Mouse (Mus musculus) heart, embryonic 12.5 days (tissue): Measurements from ENCODE around the gene Ifnk. TPM values are rescaled to one million over a fixed set of nuclear protein-coding genes. Genes with fewer than 3 reads are reported as not detected.
A peak's percentile ranks its signal among the peaks of the same experiment; 100 is the strongest.

ENCODE experiments used
- ATAC-seq: fragments of 200-750 bp; cut with Nextera tagmentation; 2 replicates; pipeline ENCODE4 v1.8.0; 2017; ENCODE audit warnings: moderate TSS enrichment, moderate library complexity; ENCODE audit not compliant: insufficient number of reproducible peaks, low FRiP score
- H3K27ac ChIP-seq: fragments of 300-500 bp; sonication (generic); 2 replicates; pipeline ENCODE4 v1.5.1; 2016; ENCODE audit warnings: mild to moderate bottlenecking, moderate library complexity; ENCODE audit not compliant: poor library complexity, severe bottlenecking
- H3K27me3 ChIP-seq: fragments of 300-500 bp; sonication (generic); replicated peaks from 2 replicates; pipeline ENCODE4 v1.6.1; 2016; ENCODE audit warnings: mild to moderate bottlenecking, moderate library complexity
- H3K36me3 ChIP-seq: fragments of 300-500 bp; sonication (generic); 2 replicates; pipeline ENCODE4 v1.6.1; 2016; ENCODE audit warnings: mild to moderate bottlenecking, moderate library complexity
- H3K4me1 ChIP-seq: fragments of 300-500 bp; sonication (generic); replicated peaks from 2 replicates; pipeline ENCODE4 v1.6.1; 2016; ENCODE audit warnings: mild to moderate bottlenecking
- H3K4me2 ChIP-seq: fragments of 300-500 bp; sonication (generic); 2 replicates; pipeline ENCODE4 v1.6.1; 2016; ENCODE audit warnings: mild to moderate bottlenecking, moderate library complexity
- H3K4me3 ChIP-seq: fragments of 300-500 bp; sonication (generic); 2 replicates; pipeline ENCODE4 v1.5.1; 2016; ENCODE audit warnings: mild to moderate bottlenecking
- H3K9ac ChIP-seq: fragments of 300-500 bp; sonication (generic); 2 replicates; pipeline ENCODE4 v1.6.1; 2016; ENCODE audit warnings: mild to moderate bottlenecking, moderate library complexity
- H3K9me3 ChIP-seq: fragments of 300-500 bp; sonication (generic); replicated peaks from 2 replicates; pipeline ENCODE4 v1.6.1; 2016; ENCODE audit warnings: mild to moderate bottlenecking, moderate library complexity
- whole genome bisulfite sequencing: fragments of 180-500 bp; shearing (Covaris S2); methylation state at CpG from one replicate; pipeline ENCODE4 v1.1.7; 2016; 5-methylcytosine and 5-hydroxymethylcytosine counted together
- polyA plus RNA-seq: library from polyadenylated mRNA; unstranded; fragments of >200 nt; fragmentation: Nextera tagmentation; extraction: Ambion mirVana; gene quantifications from 2 replicates; pipeline ENCODE4 v1.2.1, GENCODE M21; 2016

Ifnk gene
- polyA plus RNA-seq, 1 experiment from 2014 or later: not detected

GRCm38 (mm10) chr4:35187617-35188326 lies 35.9 kb downstream of the Ifnk start:
- Histone ChIP-seq H3K27ac (no peak overlapping the region), H3K36me3 (peaks cover 8% of the 10 kb centered on the region; the same call in 1 of the 2 replicates), H3K9me3 (peaks cover 5% of the 10 kb centered on the region; the same call in 1 of the 2 replicates), H3K27me3 (no peaks in the 10 kb centered on the region), H3K9ac (no peak overlapping the region), H3K4me3 (no peak overlapping the region), H3K4me1 (peaks cover 11% of the 10 kb centered on the region; the same call in 1 of the 2 replicates), H3K4me2 (no peak overlapping the region)
- ATAC-seq: no peak
- WGBS: 66% methylated on average over 8 of the region's 8 CpGs

GRCm38 (mm10) chr4:35189794-35190193 lies 37.9 kb downstream of the Ifnk start:
- no peak overlapping the region for H3K9ac ChIP-seq
- peaks cover 5% of the 10 kb centered on the region; the same call in 1 of the 2 replicates for H3K9me3 ChIP-seq
- no peaks in the 10 kb centered on the region for H3K27me3 ChIP-seq
- no peak; the same call in 1 of the 2 replicates for ATAC-seq
- H3K4me3 ChIP-seq: no peak overlapping the region
- H3K36me3 ChIP-seq: peaks cover 12% of the 10 kb centered on the region; the same call in 1 of the 2 replicates
- peak overlapping the region; percentile 36; the same call in 1 of the 2 replicates for H3K27ac ChIP-seq
- peaks cover 11% of the 10 kb centered on the region; the same call in 1 of the 2 replicates for H3K4me1 ChIP-seq
- WGBS: 41% methylated on average over 5 of the region's 5 CpGs
- H3K4me2 ChIP-seq: no peak overlapping the region

- 45% methylated on average over 7 of the region's 7 CpGs for WGBS
- peaks cover under 1% of the 10 kb centered on the region; the same call in 1 of the 2 replicates for H3K9me3 ChIP-seq
- no peak overlapping the region for H3K4me3 ChIP-seq
- no peak for ATAC-seq
- H3K9ac ChIP-seq: no peak overlapping the region
- peaks cover 21% of the 10 kb centered on the region for H3K36me3 ChIP-seq
- no peaks in the 10 kb centered on the region for H3K27me3 ChIP-seq
- H3K4me2 ChIP-seq: no peak overlapping the region
- no peak overlapping the region for H3K27ac ChIP-seq
- H3K4me1 ChIP-seq: peaks cover 11% of the 10 kb centered on the region; the same call in 1 of the 2 replicates
These were observed 40.9 kb downstream of the Ifnk start for GRCm38 (mm10) chr4:35192725-35193124.

- no peak for ATAC-seq
- Histone ChIP-seq H3K4me1 (no peaks in the 10 kb centered on the region), H3K4me3 (no peak overlapping the region), H3K27me3 (no peaks in the 10 kb centered on the region), H3K9ac (no peak overlapping the region), H3K9me3 (no peaks in the 10 kb centered on the region), H3K27ac (no peak overlapping the region), H3K36me3 (peaks cover 41% of the 10 kb centered on the region), H3K4me2 (no peak overlapping the region)
- 59% methylated on average over 5 of the region's 5 CpGs for WGBS
These were observed 49.8 kb downstream of the Ifnk start for GRCm38 (mm10) chr4:35201700-35202099.

Other genes with a start within 250 kb of the Ifnk start
- gene Mob3b, start 5.4 kb downstream of the Ifnk start, polyA plus RNA-seq: 3.5 and 3.6 TPM in 2 replicates
- 17.0 and 19.1 TPM in 2 replicates for gene C9orf72, start 74.1 kb downstream of the Ifnk start, polyA plus RNA-seq